Mouse (Mus musculus) erythroblast, embryonic 14.5 days (primary cell): ENCODE data around the gene Trim46.

Experiments used
- GATA1 ChIP-seq: IDR thresholded peaks from 2 replicates; pipeline ENCODE4 v1.6.1; 2012; ENCODE audit warnings: low read length, inconsistent platforms, mixed read lengths
- TAL1 ChIP-seq: IDR thresholded peaks from 3 replicates; pipeline ENCODE4 v1.6.1; 2012; ENCODE audit warnings: low read length, inconsistent platforms, mixed read lengths

- TF ChIP-seq GATA1 (no peak), TAL1 (no peak)
These were observed 34.0 kb upstream of the Trim46 start for GRCm38 (mm10) chr3:89280050-89280605.
